Mouse (Mus musculus) activated CD4-positive, CD25-positive, alpha-beta regulatory T cell, adult 4 months (primary cell): ENCODE data around the gene Rab34. TPM values are rescaled to one million over a fixed set of nuclear protein-coding genes. Genes with fewer than 3 reads are reported as not detected.

Source experiments
- ATAC-seq: one replicate; pipeline ENCODE4 v1.8.0; 2017
- polyA plus RNA-seq, 2 experiments: library from polyadenylated mRNA; unstranded; fragments of 100-300 nt; shearing (Covaris generic); gene quantifications; one replicate each; pipeline ENCODE4 v1.2.1; 2017

Rab34 gene
- not detected for polyA plus RNA-seq

- ATAC-seq = no peak
These were observed at the start of gene Rab34 for GRCm38 (mm10) chr11:78188331-78189233. Rab34 (plus strand) TSS chr11:78188430.

- no peak for ATAC-seq
These were observed 47.6 kb upstream of the Rab34 start for GRCm38 (mm10) chr11:78140665-78141064.

- no peak for ATAC-seq
These were observed 44.7 kb upstream of the Rab34 start for GRCm38 (mm10) chr11:78143520-78143919.

- no peak for ATAC-seq
These were observed 42.1 kb upstream of the Rab34 start for GRCm38 (mm10) chr11:78146168-78146567.

DNA sequence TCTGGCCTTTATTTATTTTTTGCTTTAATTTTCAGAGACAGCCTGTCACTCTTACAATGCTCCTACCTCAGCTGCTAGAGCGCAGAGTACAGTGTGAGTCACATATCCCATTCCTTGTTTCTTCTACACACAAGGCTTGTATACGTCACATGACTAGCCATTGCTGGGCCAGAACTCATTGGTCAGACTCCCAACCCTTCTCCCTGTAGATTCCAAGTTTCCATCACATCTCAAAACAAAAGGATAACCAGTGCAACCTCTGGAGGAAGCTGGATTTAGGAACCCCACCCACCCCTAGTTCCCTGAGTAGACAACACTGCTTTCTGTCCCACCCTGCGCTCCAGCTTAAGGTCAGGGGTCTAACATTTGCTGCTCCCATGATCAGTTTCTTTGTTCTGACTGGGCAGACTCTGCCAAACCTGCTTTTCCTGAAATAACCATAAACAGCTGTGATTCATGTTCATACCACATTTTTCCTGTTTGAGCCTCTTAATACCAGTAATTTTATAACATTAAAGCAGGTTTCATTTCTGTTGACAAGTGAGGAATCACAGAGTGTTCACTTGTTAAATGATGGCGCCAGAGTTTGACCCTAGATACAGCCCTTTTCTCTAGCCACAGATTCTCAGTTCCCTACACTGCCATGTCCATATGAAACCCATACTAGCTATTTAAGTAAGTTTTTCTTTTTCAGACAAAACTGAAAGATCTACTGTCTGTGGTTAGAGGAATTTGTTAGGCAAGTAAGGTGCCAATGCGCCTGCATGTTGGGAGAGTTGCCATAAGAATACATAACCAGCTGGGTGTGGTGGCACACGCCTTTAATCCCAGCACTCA, 41.3 kb upstream of the Rab34 start:
- ATAC-seq = no peak

DNA sequence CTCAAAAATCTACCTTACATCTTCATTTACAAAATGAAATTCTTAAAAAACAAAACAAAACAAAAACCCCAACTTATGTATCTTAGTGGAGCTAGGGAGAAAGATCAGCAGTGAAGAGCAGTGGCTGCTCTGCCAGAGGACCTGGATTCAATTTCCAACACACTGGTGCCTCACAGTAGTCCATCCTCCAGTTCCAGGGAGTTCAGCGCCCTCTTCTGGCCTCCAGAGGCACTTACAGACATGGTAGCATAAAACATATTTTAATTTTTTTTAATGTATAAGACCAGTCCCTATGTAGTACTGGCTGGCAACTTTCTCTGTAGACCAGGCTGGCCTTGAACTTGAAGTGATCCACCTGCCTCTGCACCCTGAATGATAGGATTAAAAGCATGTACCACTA, 37.1 kb upstream of the Rab34 start:
- ATAC-seq = no peak

GRCm38 (mm10) chr11:78152299-78153231, 35.7 kb upstream of the Rab34 start:
- ATAC-seq = no peak

- ATAC-seq = no peak
These were observed 34.5 kb upstream of the Rab34 start for GRCm38 (mm10) chr11:78153778-78154177.

- ATAC-seq = no peak
These were observed 32.6 kb upstream of the Rab34 start for GRCm38 (mm10) chr11:78155674-78156073.

DNA sequence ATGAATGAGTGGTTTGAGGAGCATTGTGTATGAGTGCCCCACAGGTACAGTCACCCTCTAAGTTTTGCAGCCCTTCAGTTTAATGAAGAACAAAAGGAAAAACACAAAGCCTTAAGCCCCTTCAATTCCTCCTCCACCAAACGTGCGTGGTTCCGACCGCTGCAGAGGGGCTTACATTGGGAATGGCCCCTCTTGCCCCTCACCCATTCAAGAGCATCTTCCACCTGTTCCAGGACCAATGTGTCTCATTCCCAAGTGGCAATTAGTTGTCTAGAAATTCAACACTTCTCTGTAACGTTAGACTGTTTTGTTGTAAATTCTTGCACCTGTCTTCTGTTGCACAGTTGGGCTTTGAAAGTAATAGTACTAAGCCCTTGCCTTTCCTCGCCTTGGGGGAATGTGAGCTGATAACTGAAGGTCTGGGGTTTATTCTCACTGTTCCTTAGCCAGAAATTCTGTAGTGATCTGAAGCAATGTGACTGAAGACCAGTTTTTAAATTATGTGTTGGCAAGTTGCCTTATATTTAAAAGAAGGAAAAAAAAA, 32.0 kb upstream of the Rab34 start:
- ATAC-seq = no peak

DNA sequence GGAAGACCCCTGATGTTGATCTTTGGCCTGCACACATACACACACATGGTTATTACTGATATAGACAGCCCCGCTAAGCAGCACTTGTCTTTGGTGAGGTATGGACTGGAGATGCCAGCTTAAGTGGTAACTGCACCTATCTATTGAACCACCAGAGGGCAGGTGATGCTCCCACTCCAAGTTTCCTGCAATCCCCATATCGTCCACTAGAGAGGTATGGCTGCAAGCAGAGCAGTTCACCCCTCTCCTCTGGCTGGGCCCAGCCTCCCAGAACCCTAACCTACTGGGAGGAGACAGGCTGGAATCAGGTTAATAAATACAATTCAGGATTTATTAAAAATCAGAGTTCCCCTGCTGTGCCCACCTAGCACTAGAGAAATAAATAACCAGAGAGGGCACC, 29.1 kb upstream of the Rab34 start:
- peak; percentile 92 for ATAC-seq

- no peak for ATAC-seq
These were observed 28.7 kb upstream of the Rab34 start for GRCm38 (mm10) chr11:78159557-78159956.

GRCm38 (mm10) chr11:78160171-78160570, 28.1 kb upstream of the Rab34 start:
- no peak for ATAC-seq

- no peak for ATAC-seq
These were observed 27.6 kb upstream of the Rab34 start for GRCm38 (mm10) chr11:78160675-78161074.

DNA sequence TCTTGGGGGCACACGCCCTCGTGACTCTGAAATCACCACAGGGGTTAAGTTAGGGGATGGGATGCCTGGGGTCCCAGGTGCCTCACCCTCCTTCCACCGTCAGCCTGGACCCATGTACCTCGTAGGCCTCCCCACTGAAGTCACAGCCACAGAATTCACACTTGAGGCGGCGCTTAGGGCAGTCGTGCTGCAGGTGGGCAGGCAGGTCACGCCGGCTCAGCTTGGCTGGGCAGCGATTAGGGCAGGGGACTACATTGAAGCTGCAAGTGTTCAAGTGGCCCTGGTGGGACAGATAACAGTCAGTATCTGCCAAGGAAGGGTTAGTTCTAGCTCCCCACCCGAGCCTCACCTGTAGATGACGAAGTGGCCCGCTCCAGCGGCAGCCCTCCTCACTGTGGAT, 27.1 kb upstream of the Rab34 start:
- no peak for ATAC-seq

- ATAC-seq = no peak
These were observed 26.3 kb upstream of the Rab34 start for GRCm38 (mm10) chr11:78161968-78162367.

GRCm38 (mm10) chr11:78162504-78162903, 25.7 kb upstream of the Rab34 start:
- ATAC-seq = no peak

GRCm38 (mm10) chr11:78163045-78163444, 25.2 kb upstream of the Rab34 start:
- no peak for ATAC-seq

- ATAC-seq = peak; percentile 29
These were observed 24.3 kb upstream of the Rab34 start for GRCm38 (mm10) chr11:78163681-78164603.

DNA sequence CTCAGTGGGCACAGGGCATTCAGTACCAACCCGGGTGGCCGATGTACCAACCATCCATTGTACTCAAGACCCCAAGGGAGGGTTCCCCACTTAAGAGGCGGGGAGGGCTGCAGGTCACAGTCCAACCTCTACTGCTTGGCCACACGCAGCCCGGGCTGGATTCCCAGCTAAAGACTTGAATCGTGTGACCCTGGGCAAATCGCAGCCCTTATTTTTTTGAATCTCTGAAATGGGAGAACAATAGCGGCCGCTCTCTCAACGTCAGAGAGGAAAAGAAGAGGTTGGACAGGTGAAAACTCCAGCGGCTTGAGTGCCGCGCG, 23.7 kb upstream of the Rab34 start:
- no peak for ATAC-seq
